Mouse (Mus musculus) lung, postnatal 0 days (tissue): Measurements from ENCODE around the gene Zfp503.

Experiments used
- CTCF ChIP-seq: IDR thresholded peaks from 2 replicates; pipeline ENCODE4 v1.5.1; 2016; ENCODE audit warnings: antibody characterized with exemption, mild to moderate bottlenecking
- EP300 ChIP-seq: IDR thresholded peaks from 2 replicates; pipeline ENCODE4 v1.6.1; 2016; ENCODE audit warnings: antibody characterized with exemption, mild to moderate bottlenecking, control low read depth

DNA sequence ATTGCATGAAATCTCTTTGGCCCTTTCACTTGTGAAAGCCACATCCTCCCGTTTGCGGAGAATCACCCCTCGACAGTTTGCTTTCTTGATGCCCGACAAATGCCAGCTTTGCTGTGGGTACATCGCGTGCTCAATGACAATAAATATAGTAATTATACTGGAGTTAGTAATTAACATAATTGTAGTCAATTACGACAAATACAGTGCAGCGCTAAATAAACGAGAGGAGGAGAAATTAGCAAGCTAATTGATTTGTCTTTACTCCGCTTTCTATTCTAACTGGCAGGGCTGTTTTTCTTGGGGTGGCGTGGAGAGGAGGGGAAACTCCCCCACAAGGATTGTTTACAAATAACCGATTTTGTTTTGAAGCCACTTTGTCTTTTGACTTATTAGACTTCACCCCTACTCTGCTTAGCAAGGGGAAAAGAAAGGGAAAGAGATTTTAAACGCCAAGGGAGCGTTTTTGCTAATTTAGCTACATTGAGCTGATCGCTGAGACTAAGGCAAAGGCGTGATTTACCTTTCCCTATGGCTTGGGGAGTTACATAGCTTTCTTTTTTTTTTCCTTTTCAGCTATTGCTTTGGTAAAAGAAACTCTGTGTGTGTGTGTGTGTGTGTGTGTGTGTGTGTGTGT is 48.2 kb upstream of the Zfp503 start:
- TF ChIP-seq CTCF, result no peak
- TF ChIP-seq EP300, result no peak
